Mouse (Mus musculus) thymus, adult 18-20 months (tissue): Measurements from ENCODE around the gene Mical1.

ENCODE experiments used
- DNase-seq, 2 experiments: peaks; one replicate each; pipeline ENCODE4 v3.0.0; 2022; ENCODE audit warnings: mixed read lengths in 2 of 2

Mical1 gene

GRCm38 (mm10) chr10:41523386-41523785 is 47.3 kb downstream of the Mical1 start:
- no peak for DNase-seq

- no peak for DNase-seq
These were observed 49.6 kb downstream of the Mical1 start for GRCm38 (mm10) chr10:41525696-41526095.

GRCm38 (mm10) chr10:41529972-41530371 is 53.9 kb downstream of the Mical1 start:
- DNase-seq: no peak

- DNase-seq: no peak
These were observed 59.9 kb downstream of the Mical1 start for GRCm38 (mm10) chr10:41535991-41536390.
